Mouse (Mus musculus) MEL (cell line): ENCODE measurements around the gene Elfn2.

Experiments used
- CTCF ChIP-seq, 3 experiments: IDR thresholded peaks in 2 of 3; conservative IDR thresholded peaks in 1 of 3; 2 replicates each; pipeline ENCODE4 v1.5.1; 2011 to 2012; ENCODE audit warnings: low read length in 3 of 3, low read depth in 2 of 3, mild to moderate bottlenecking in 2 of 3, improper control_type of control experiment in 1 of 3, inconsistent platforms in 1 of 3, mixed read lengths in 1 of 3, moderate library complexity in 1 of 3; ENCODE audit not compliant: control insufficient read depth in 1 of 3, insufficient read depth in 1 of 3, poor library complexity in 1 of 3, severe bottlenecking in 1 of 3
- EP300 ChIP-seq, 2 experiments: IDR thresholded peaks; 2 replicates each; pipeline ENCODE4 v1.6.1; 2011; ENCODE audit warnings: improper control_type of control experiment in 2 of 2, low read length in 2 of 2, low read depth in 1 of 2, mild to moderate bottlenecking in 1 of 2
- KAT2A ChIP-seq: conservative IDR thresholded peaks from 2 replicates; pipeline ENCODE4 v1.6.1; 2012; ENCODE audit warnings: low read depth, low read length, improper control_type of control experiment, inconsistent platforms
- NELFE ChIP-seq: IDR thresholded peaks from 2 replicates; pipeline ENCODE4 v1.6.1; 2011; ENCODE audit warnings: low read depth, low read length, improper control_type of control experiment
- NRF1 ChIP-seq: IDR thresholded peaks from 2 replicates; pipeline ENCODE4 v1.6.1; 2014; ENCODE audit warnings: low read depth, mild to moderate bottlenecking, inconsistent platforms, low read length, improper control_type of control experiment, moderate library complexity; ENCODE audit not compliant: poor library complexity, insufficient read depth, severe bottlenecking
- POLR2A ChIP-seq, 2 experiments: IDR thresholded peaks; 2 replicates each; pipeline ENCODE4 v1.6.1; 2011 to 2012; ENCODE audit warnings: low read length in 2 of 2, mild to moderate bottlenecking in 2 of 2, control low read depth in 1 of 2, improper control_type of control experiment in 1 of 2, low read depth in 1 of 2, moderate library complexity in 1 of 2; ENCODE audit not compliant: control insufficient read depth in 1 of 2, insufficient read depth in 1 of 2, poor library complexity in 1 of 2
- RAD21 ChIP-seq: IDR thresholded peaks from 2 replicates; pipeline ENCODE4 v1.6.1; 2011; ENCODE audit warnings: mild to moderate bottlenecking, low read depth, low read length, improper control_type of control experiment

- no peak for TF ChIP-seq EP300 (IDR thresholded peaks at IDR 0.05; ENCODE audit: low read depth in 1 of 2, low read length in 2 of 2)
- TF ChIP-seq KAT2A: no peak
- TF ChIP-seq POLR2A (IDR thresholded peaks at IDR 0.05; ENCODE audit: control insufficient read depth in 1 of 2, insufficient read depth in 1 of 2, low read depth in 1 of 2, low read length in 2 of 2, poor library complexity in 1 of 2): no peak
- TF ChIP-seq NRF1: no peak
- no peak for TF ChIP-seq NELFE
- TF ChIP-seq RAD21: no peak
- no peak for TF ChIP-seq CTCF (IDR thresholded peaks at IDR 0.05 in 2 of 3, conservative IDR thresholded peaks at IDR 0.05 in 1 of 3; ENCODE audit: control insufficient read depth in 1 of 3, insufficient read depth in 1 of 3, low read depth in 2 of 3, low read length in 3 of 3, poor library complexity in 1 of 3, severe bottlenecking in 1 of 3)
These were observed 1.6 kb downstream of the Elfn2 start for GRCm38 (mm10) chr15:78716936-78717335.
